In genomic region chr1:98459224-98459623, GRCm38 (mm10) we compare ENCODE assay signal across 13 mouse cellular contexts. TPM values are rescaled to one million over a fixed set of nuclear protein-coding genes. Genes with fewer than 3 reads are reported as not detected.
"Had no signal": no experiment of that assay in that cellular context is flagged by ENCODE, and none has a peak within 500 bp of the region (broad histone marks: within the 10 kb centered on the region; RNA-seq: fewer than 3 reads in every experiment).

No protein-coding gene starts in this region.

RNA-seq across cellular contexts. Expression of gene Slco6d1, which starts 38.3 kb away (rescaled TPM):
- total RNA-seq: common myeloid progenitor, adult 5-6 weeks; forebrain, postnatal 0 days; gastrocnemius, adult 18-20 months; gastrocnemius, adult 2 months; gastrocnemius, adult 8-10 months; gastrocnemius, postnatal 10 days; gastrocnemius, postnatal 14 days; gastrocnemius, postnatal 25 days; gastrocnemius, postnatal 36 days; gastrocnemius, postnatal 4 days; heart, adult 18-20 months; heart, adult 2 months; heart, adult 8-10 months had no signal
